Mouse (Mus musculus) myocyte (in vitro differentiated cells): ENCODE data around the gene Iqch.

Experiments
- MAX ChIP-seq: IDR thresholded peaks from one replicate; pipeline ENCODE4 v1.6.1; 2011; ENCODE audit warnings: low read depth, mild to moderate bottlenecking, control low read depth
- POLR2A ChIP-seq: IDR thresholded peaks from one replicate; pipeline ENCODE4 v1.6.1; 2011; ENCODE audit warnings: low read depth, mild to moderate bottlenecking, control low read depth, moderate library complexity; ENCODE audit not compliant: insufficient read length
- SRF ChIP-seq: IDR thresholded peaks from one replicate; pipeline ENCODE4 v1.6.1; 2011; ENCODE audit warnings: low read depth; ENCODE audit not compliant: control insufficient read depth, insufficient read length

DNA sequence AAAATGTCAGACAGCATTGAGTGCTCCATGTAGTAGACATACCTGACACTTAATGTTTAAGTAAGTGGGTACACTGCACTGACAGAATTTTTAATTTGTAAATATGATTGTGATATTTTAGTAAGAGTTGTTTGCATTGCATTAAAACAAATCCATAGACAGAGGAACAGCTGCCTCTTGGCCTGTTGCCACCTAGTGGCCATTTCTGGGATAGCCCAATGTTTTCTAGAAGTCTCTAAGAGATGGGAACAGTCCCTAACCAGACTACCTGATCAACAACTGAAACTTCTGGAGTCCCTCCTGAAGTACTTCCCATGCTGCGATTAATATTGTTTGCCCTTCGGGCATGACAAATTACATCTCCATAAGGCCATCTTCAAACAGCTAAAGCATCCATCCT, 140.0 kb downstream of the Iqch start:
- no peak for TF ChIP-seq POLR2A
- no peak for TF ChIP-seq MAX
- TF ChIP-seq SRF: no peak
